8 mouse cellular contexts compared by ENCODE assay signal in genomic region chr8:13105908-13106551, GRCm38 (mm10). TPM values are rescaled to one million over a fixed set of nuclear protein-coding genes. Genes with fewer than 3 reads are reported as not detected.
DNase-seq lines count a peak whose midpoint lies in the region; ATAC-seq and TF ChIP-seq lines count a peak whose summit lies in the region.

No protein-coding gene starts in this region.

- peaks cover 18% of the 10 kb centered on the region; the same call in 1 of the 2 replicates for H3K36me3 ChIP-seq in heart, embryonic 10.5 days
- peaks cover 16% of the 10 kb centered on the region for H3K36me3 ChIP-seq in E14TG2a.4 (ENCODE audit: insufficient read depth, low read length)
- H3K36me3 ChIP-seq in embryonic facial prominence, embryonic 11.5 days (replicated peaks; ENCODE audit: control insufficient read depth, insufficient read depth, low read depth, low read length): no peaks in the 10 kb centered on the region
- H3K36me3 ChIP-seq in hindbrain, embryonic 11.5 days (ENCODE audit: control insufficient read depth, insufficient read depth, low read length): no peaks in the 10 kb centered on the region
- peaks cover 16% of the 10 kb centered on the region for H3K36me3 ChIP-seq in limb, embryonic 15.5 days
- H3K36me3 ChIP-seq in neural tube, embryonic 14.5 days (ENCODE audit: control insufficient read depth, insufficient read depth, low read length): peaks cover 3% of the 10 kb centered on the region; the same call in 1 of the 2 replicates

- peak overlapping the region; percentile 96 for H3K9ac ChIP-seq in embryonic facial prominence, embryonic 11.5 days (replicated peaks; ENCODE audit: low read length)
- H3K9ac ChIP-seq in hindbrain, embryonic 11.5 days (ENCODE audit: low read depth, low read length): peak overlapping the region; percentile 91
- peak overlapping the region; percentile 99 for H3K9ac ChIP-seq in limb, embryonic 15.5 days
- peak overlapping the region; percentile 92 for H3K9ac ChIP-seq in neural tube, embryonic 14.5 days (replicated peaks; ENCODE audit: low read depth, low read length)

- H3K4me3 ChIP-seq in heart, embryonic 10.5 days: peak overlapping the region; percentile 91
- H3K4me3 ChIP-seq in E14TG2a.4 (replicated peaks; ENCODE audit: low read length): peak overlapping the region; percentile 98
- peak overlapping the region; percentile 95 for H3K4me3 ChIP-seq in embryonic facial prominence, embryonic 11.5 days (ENCODE audit: low read depth, low read length)
- peak overlapping the region; percentile 86 for H3K4me3 ChIP-seq in hindbrain, embryonic 11.5 days (ENCODE audit: low read depth, low read length)
- peak overlapping the region; percentile 95 for H3K4me3 ChIP-seq in limb, embryonic 15.5 days
- peak overlapping the region; percentile 92 for H3K4me3 ChIP-seq in neural tube, embryonic 14.5 days (ENCODE audit: low read depth, low read length)

- H3K27me3 ChIP-seq in heart, embryonic 10.5 days (ENCODE audit: insufficient read depth, poor library complexity, severe bottlenecking): no peaks in the 10 kb centered on the region
- no peaks in the 10 kb centered on the region for H3K27me3 ChIP-seq in E14TG2a.4 (ENCODE audit: insufficient read depth, low read length)
- no peaks in the 10 kb centered on the region for H3K27me3 ChIP-seq in embryonic facial prominence, embryonic 11.5 days (ENCODE audit: control insufficient read depth, insufficient read depth, low read length)
- H3K27me3 ChIP-seq in hindbrain, embryonic 11.5 days (ENCODE audit: control insufficient read depth, insufficient read depth, low read length): no peaks in the 10 kb centered on the region
- H3K27me3 ChIP-seq in limb, embryonic 15.5 days: no peaks in the 10 kb centered on the region
- H3K27me3 ChIP-seq in neural tube, embryonic 14.5 days (ENCODE audit: control insufficient read depth, insufficient read depth, low read length): no peaks in the 10 kb centered on the region

- peak overlapping the region; percentile 89 for H3K4me2 ChIP-seq in embryonic facial prominence, embryonic 11.5 days (ENCODE audit: low read depth, low read length)
- peak overlapping the region; percentile 79 for H3K4me2 ChIP-seq in hindbrain, embryonic 11.5 days (replicated peaks; ENCODE audit: low read depth, low read length)
- H3K4me2 ChIP-seq in limb, embryonic 15.5 days: peak overlapping the region; percentile 82
- H3K4me2 ChIP-seq in neural tube, embryonic 14.5 days (ENCODE audit: low read depth, low read length): peak overlapping the region; percentile 95

- H3K4me1 ChIP-seq in heart, embryonic 10.5 days: peaks cover 49% of the 10 kb centered on the region
- H3K4me1 ChIP-seq in E14TG2a.4 (replicated peaks; ENCODE audit: low read depth, low read length): peaks cover 21% of the 10 kb centered on the region
- 0 out of 2 replicates have a peak, but pooled peaks cover 2% of the 10 kb centered on the region for H3K4me1 ChIP-seq in embryonic facial prominence, embryonic 11.5 days (ENCODE audit: control insufficient read depth, insufficient read depth, low read length)
- H3K4me1 ChIP-seq in hindbrain, embryonic 11.5 days (replicated peaks; ENCODE audit: control insufficient read depth, insufficient read depth, low read length): peaks cover 5% of the 10 kb centered on the region
- H3K4me1 ChIP-seq in limb, embryonic 15.5 days: peaks cover 25% of the 10 kb centered on the region
- H3K4me1 ChIP-seq in neural tube, embryonic 14.5 days (ENCODE audit: control insufficient read depth, insufficient read depth, low read length): peaks cover 17% of the 10 kb centered on the region

- peak; percentile 63 for ATAC-seq in embryonic facial prominence, embryonic 11.5 days (replicated peaks; ENCODE audit: insufficient number of reproducible peaks, low FRiP score, low TSS enrichment, low read depth)
- ATAC-seq in hindbrain, embryonic 11.5 days (ENCODE audit: low FRiP score): peak; percentile 72
- peak; percentile 41; the same call in 1 of the 2 replicates for ATAC-seq in limb, embryonic 15.5 days (ENCODE audit: insufficient number of reproducible peaks, low FRiP score, low TSS enrichment, low read depth)
- peak; percentile 52 for ATAC-seq in neural tube, embryonic 14.5 days (ENCODE audit: low read depth)

- peak; percentile 83 for DNase-seq in heart, embryonic 10.5 days (ENCODE audit: low spot score)
- DNase-seq in heart, adult 11 months: no peak
- peak; percentile 33 for DNase-seq in embryonic facial prominence, embryonic 11.5 days (ENCODE audit: low spot score)
- DNase-seq in hindbrain, embryonic 11.5 days (ENCODE audit: low spot score): no peak
- peak; percentile 76 for DNase-seq in yolk sac, embryonic 10.5 days (ENCODE audit: low spot score)

- peak overlapping the region; percentile 95 for H3K27ac ChIP-seq in heart, embryonic 10.5 days
- peak overlapping the region; percentile 73; the same call in 1 of the 2 replicates for H3K27ac ChIP-seq in embryonic facial prominence, embryonic 11.5 days (replicated peaks; ENCODE audit: low read depth, low read length)
- H3K27ac ChIP-seq in hindbrain, embryonic 11.5 days (ENCODE audit: low read depth, low read length): peak overlapping the region; percentile 70
- peak overlapping the region; percentile 89 for H3K27ac ChIP-seq in limb, embryonic 15.5 days
- H3K27ac ChIP-seq in neural tube, embryonic 14.5 days (ENCODE audit: low read depth, low read length): peak overlapping the region; percentile 84

- no peaks in the 10 kb centered on the region for H3K9me3 ChIP-seq in heart, embryonic 10.5 days
- no peaks in the 10 kb centered on the region for H3K9me3 ChIP-seq in E14TG2a.4 (ENCODE audit: low read length)
- H3K9me3 ChIP-seq in embryonic facial prominence, embryonic 11.5 days (replicated peaks; ENCODE audit: control insufficient read depth, low read length): no peaks in the 10 kb centered on the region
- H3K9me3 ChIP-seq in hindbrain, embryonic 11.5 days (ENCODE audit: control insufficient read depth, low read length): no peaks in the 10 kb centered on the region
- H3K9me3 ChIP-seq in limb, embryonic 15.5 days: no peaks in the 10 kb centered on the region
- no peaks in the 10 kb centered on the region for H3K9me3 ChIP-seq in neural tube, embryonic 14.5 days (ENCODE audit: control insufficient read depth, low read length)

- WGBS in heart, embryonic 10.5 days: under 1% methylated on average over 63 of the region's 63 CpGs
- under 1% methylated on average over 60 of the region's 63 CpGs for WGBS in embryonic facial prominence, embryonic 11.5 days
- under 1% methylated on average over 37 of the region's 63 CpGs for WGBS in hindbrain, embryonic 11.5 days
- WGBS in limb, embryonic 15.5 days: under 1% methylated on average over 61 of the region's 63 CpGs
- under 1% methylated on average over 58 of the region's 63 CpGs for WGBS in neural tube, embryonic 14.5 days

- TF ChIP-seq CTCF in E14TG2a.4 (conservative IDR thresholded peaks at IDR 0.05; ENCODE audit: low read length): no peak

RNA-seq across cellular contexts. Expression of gene Cul4a, which starts 0.6 kb away (rescaled TPM):
- 107 and 124 TPM in 2 replicates for polyA plus RNA-seq in heart, embryonic 10.5 days (2016; fragmentation: Nextera tagmentation; extraction: Ambion mirVana)
- polyA plus RNA-seq in embryonic facial prominence, embryonic 11.5 days (2014; fragmentation: Nextera tagmentation; extraction: Ambion mirVana): 106 and 114 TPM in 2 replicates
- 83.5 and 93.0 TPM in 2 replicates for polyA plus RNA-seq in hindbrain, embryonic 11.5 days (2014; fragmentation: Nextera tagmentation; extraction: Ambion mirVana)
- 105 and 112 TPM in 2 replicates for polyA plus RNA-seq in limb, embryonic 15.5 days (2015; fragmentation: Nextera tagmentation; extraction: Ambion mirVana)
- 70.3 and 82.9 TPM in 2 replicates for polyA plus RNA-seq in neural tube, embryonic 14.5 days (2014; fragmentation: Nextera tagmentation; extraction: Ambion mirVana)

RNA-seq across cellular contexts. Expression of gene Pcid2, which starts 0.8 kb away (rescaled TPM):
- polyA plus RNA-seq in heart, embryonic 10.5 days (2016; fragmentation: Nextera tagmentation; extraction: Ambion mirVana): 33.0 and 39.4 TPM in 2 replicates
- polyA plus RNA-seq in embryonic facial prominence, embryonic 11.5 days (2014; fragmentation: Nextera tagmentation; extraction: Ambion mirVana): 50.1 and 50.2 TPM in 2 replicates
- polyA plus RNA-seq in hindbrain, embryonic 11.5 days (2014; fragmentation: Nextera tagmentation; extraction: Ambion mirVana): 54.1 and 56.3 TPM in 2 replicates
- 37.8 and 39.5 TPM in 2 replicates for polyA plus RNA-seq in limb, embryonic 15.5 days (2015; fragmentation: Nextera tagmentation; extraction: Ambion mirVana)
- polyA plus RNA-seq in neural tube, embryonic 14.5 days (2014; fragmentation: Nextera tagmentation; extraction: Ambion mirVana): 33.3 and 39.3 TPM in 2 replicates

RNA-seq across cellular contexts. Expression of gene Proz, which starts 45.3 kb away (rescaled TPM):
- 0.38 and 1.9 TPM in 2 replicates for polyA plus RNA-seq in heart, embryonic 10.5 days (2016; fragmentation: Nextera tagmentation; extraction: Ambion mirVana)
- polyA plus RNA-seq in embryonic facial prominence, embryonic 11.5 days (2014; fragmentation: Nextera tagmentation; extraction: Ambion mirVana): 0.08 and 0.29 TPM in 2 replicates
- polyA plus RNA-seq in hindbrain, embryonic 11.5 days (2014; fragmentation: Nextera tagmentation; extraction: Ambion mirVana): 0.22 and 0.40 TPM in 2 replicates
- 0.24 and 0.32 TPM in 2 replicates for polyA plus RNA-seq in limb, embryonic 15.5 days (2015; fragmentation: Nextera tagmentation; extraction: Ambion mirVana)
- polyA plus RNA-seq in neural tube, embryonic 14.5 days (2014; fragmentation: Nextera tagmentation; extraction: Ambion mirVana): 0.91 and 0.93 TPM in 2 replicates

RNA-seq across cellular contexts. Expression of gene Lamp1, which starts 52.9 kb away (rescaled TPM):
- 290 and 334 TPM in 2 replicates for polyA plus RNA-seq in heart, embryonic 10.5 days (2016; fragmentation: Nextera tagmentation; extraction: Ambion mirVana)
- polyA plus RNA-seq in embryonic facial prominence, embryonic 11.5 days (2014; fragmentation: Nextera tagmentation; extraction: Ambion mirVana): 264 and 265 TPM in 2 replicates
- polyA plus RNA-seq in hindbrain, embryonic 11.5 days (2014; fragmentation: Nextera tagmentation; extraction: Ambion mirVana): 261 and 286 TPM in 2 replicates
- 313 and 324 TPM in 2 replicates for polyA plus RNA-seq in limb, embryonic 15.5 days (2015; fragmentation: Nextera tagmentation; extraction: Ambion mirVana)
- polyA plus RNA-seq in neural tube, embryonic 14.5 days (2014; fragmentation: Nextera tagmentation; extraction: Ambion mirVana): 288 and 319 TPM in 2 replicates

Comparison
In these comparisons a context has a peak if more than half of its experiments do, and no peak if none do; other contexts are left out.
1. DNase-seq: peak in heart, embryonic 10.5 days (single experiment), embryonic facial prominence, embryonic 11.5 days (single experiment) and yolk sac, embryonic 10.5 days (single experiment); none in heart, adult 11 months (single experiment) and hindbrain, embryonic 11.5 days (single experiment).
2. Peak in every context shown above with its lines, with median percentiles within 50 percentile points of each other: H3K27ac ChIP-seq, H3K4me3 ChIP-seq, ATAC-seq, H3K4me2 ChIP-seq and H3K9ac ChIP-seq.